Mouse (Mus musculus) testis, adult 2 months (tissue): ENCODE measurements around the gene Gm20388.

Experiments
- CTCF ChIP-seq: fragments of 200-500 bp; IDR thresholded peaks from 2 replicates; pipeline ENCODE4 v1.5.1; 2012; ENCODE audit warnings: low read depth, mild to moderate bottlenecking, inconsistent platforms, low read length, moderate library complexity; ENCODE audit not compliant: control insufficient read depth, insufficient read depth, insufficient replicate concordance
- POLR2A ChIP-seq: fragments of 200-500 bp; IDR thresholded peaks from 2 replicates; pipeline ENCODE4 v1.6.1; 2012; ENCODE audit warnings: low read depth, mild to moderate bottlenecking, inconsistent platforms, low read length, moderate library complexity; ENCODE audit not compliant: control insufficient read depth

- TF ChIP-seq CTCF (no peak), POLR2A (no peak; the same call in 1 of the 2 replicates)
These were observed 2654.0 kb downstream of the Gm20388 start for GRCm38 (mm10) chr8:122564363-122565352.
